ENCODE assay signal across 8 mouse cellular contexts in the genomic region with DNA sequence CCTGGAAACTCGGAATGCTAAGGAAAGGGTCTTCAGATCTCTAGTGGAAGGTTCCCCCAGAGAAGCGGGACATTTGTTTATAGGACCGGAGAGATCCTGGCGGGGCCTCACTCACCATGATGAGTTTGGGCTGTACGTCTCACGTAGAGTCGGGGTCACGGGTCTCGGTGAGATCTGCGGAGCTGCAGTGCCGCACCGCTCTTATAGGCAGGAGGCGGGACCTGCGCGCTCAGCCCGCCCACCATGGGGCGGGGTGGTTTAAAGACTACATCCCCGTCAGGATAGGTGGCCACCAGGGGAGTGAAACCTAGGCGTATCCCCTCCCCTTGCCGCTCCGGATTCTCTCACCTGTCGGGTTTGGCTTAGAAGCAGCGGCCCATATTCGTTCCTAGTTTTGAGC. TPM values are rescaled to one million over a fixed set of nuclear protein-coding genes. Genes with fewer than 3 reads are reported as not detected.
DNase-seq lines count a peak whose midpoint lies in the region; ATAC-seq and TF ChIP-seq lines count a peak whose summit lies in the region.

No protein-coding gene starts in this region.

- H3K4me3 ChIP-seq in heart, embryonic 12.5 days, result peak overlapping the region; percentile 66
- peak overlapping the region; percentile 56 for H3K4me3 ChIP-seq in kidney, postnatal 0 days (replicated peaks; ENCODE audit: low read depth, low read length)
- peak overlapping the region; percentile 90 for H3K4me3 ChIP-seq in liver, adult 2 months (ENCODE audit: insufficient read depth, low read depth, low read length)

- TF ChIP-seq CTCF in kidney, postnatal 0 days (IDR thresholded peaks at IDR 0.05; ENCODE audit: low read depth), result peak; percentile 31
- TF ChIP-seq CTCF in liver, adult 2 months (IDR thresholded peaks at IDR 0.05; ENCODE audit: low read depth, low read length), result peak; percentile 26

- peak; percentile 91 for DNase-seq in 416B (ENCODE audit: low read depth)
- DNase-seq in brain, adult 2 months (ENCODE audit: low read depth, low spot score), result peak; percentile 97
- DNase-seq in kidney, postnatal 0 days (ENCODE audit: low spot score), result peak; percentile 77
- peak; percentile 88 for DNase-seq in liver, adult 2 months (ENCODE audit: extremely low read depth, low read depth, low spot score)
- peak; percentile 98 to 99 for DNase-seq in spleen, postnatal 4 days (ENCODE audit: low spot score in 2 of 2)

- under 1% methylated on average over 24 of the region's 24 CpGs for WGBS in heart, embryonic 12.5 days
- WGBS in kidney, postnatal 0 days, result under 1% methylated on average over 24 of the region's 24 CpGs
- WGBS in liver, adult 2 months, result under 1% methylated on average over 24 of the region's 24 CpGs

- H3K79me2 ChIP-seq in liver, adult 2 months (ENCODE audit: control insufficient read depth, insufficient read depth, low read length), result peaks cover 6% of the 10 kb centered on the region; the same call in 1 of the 2 replicates

- peak; percentile 99 for TF ChIP-seq POLR2A in liver, adult 2 months (IDR thresholded peaks at IDR 0.05; ENCODE audit: extremely low read depth, insufficient read depth, low read length)

- H3K27ac ChIP-seq in heart, embryonic 12.5 days (ENCODE audit: poor library complexity, severe bottlenecking), result no peak overlapping the region
- peak overlapping the region; percentile 80; the same call in 1 of the 2 replicates for H3K27ac ChIP-seq in kidney, postnatal 0 days
- peak overlapping the region; percentile 93 for H3K27ac ChIP-seq in liver, adult 2 months (replicated peaks; ENCODE audit: insufficient read depth, low read depth, low read length)

- H3K36me3 ChIP-seq in heart, embryonic 12.5 days, result peaks cover 22% of the 10 kb centered on the region
- H3K36me3 ChIP-seq in kidney, postnatal 0 days (ENCODE audit: insufficient read depth, low read length), result peaks cover 11% of the 10 kb centered on the region; the same call in 1 of the 2 replicates
- H3K36me3 ChIP-seq in liver, adult 2 months (ENCODE audit: control insufficient read depth, insufficient read depth, low read length), result peaks cover 11% of the 10 kb centered on the region; the same call in 1 of the 2 replicates

- peak overlapping the region; percentile 70 for H3K9ac ChIP-seq in heart, embryonic 12.5 days
- peak overlapping the region; percentile 64 for H3K9ac ChIP-seq in kidney, postnatal 0 days (ENCODE audit: low read depth, low read length)
- peak overlapping the region; percentile 93 for H3K9ac ChIP-seq in liver, adult 2 months (ENCODE audit: low read depth, low read length)

- H3K4me2 ChIP-seq in heart, embryonic 12.5 days, result peak overlapping the region; percentile 99
- H3K4me2 ChIP-seq in kidney, postnatal 0 days (ENCODE audit: low read length), result peak overlapping the region; percentile 97

- no peaks in the 10 kb centered on the region for H3K9me3 ChIP-seq in heart, embryonic 12.5 days (replicated peaks)
- no peaks in the 10 kb centered on the region for H3K9me3 ChIP-seq in kidney, postnatal 0 days (replicated peaks; ENCODE audit: low read length)

- H3K27me3 ChIP-seq in heart, embryonic 12.5 days (replicated peaks), result peaks cover 67% of the 10 kb centered on the region
- peaks cover 10% of the 10 kb centered on the region; the same call in 1 of the 2 replicates for H3K27me3 ChIP-seq in kidney, postnatal 0 days (ENCODE audit: insufficient read depth, low read length)
- no peaks in the 10 kb centered on the region for H3K27me3 ChIP-seq in liver, adult 2 months (ENCODE audit: control insufficient read depth, insufficient read depth, low read length)

- H3K4me1 ChIP-seq in heart, embryonic 12.5 days (replicated peaks), result peaks cover 20% of the 10 kb centered on the region
- peaks cover 10% of the 10 kb centered on the region; the same call in 1 of the 2 replicates for H3K4me1 ChIP-seq in kidney, postnatal 0 days (replicated peaks; ENCODE audit: insufficient read depth, low read length)
- H3K4me1 ChIP-seq in liver, adult 2 months (ENCODE audit: control insufficient read depth, insufficient read depth, low read length), result peaks cover 32% of the 10 kb centered on the region

- peak; percentile 76 for ATAC-seq in erythroblast, adult 5-6 weeks (replicated peaks; ENCODE audit: low FRiP score, poor library complexity, severe bottlenecking)
- peak; percentile 93 for ATAC-seq in heart, embryonic 12.5 days (ENCODE audit: insufficient number of reproducible peaks, low FRiP score)
- peak; percentile 88 for ATAC-seq in kidney, postnatal 0 days (replicated peaks; ENCODE audit: low FRiP score, low read depth)
- peak; percentile 85 for ATAC-seq in monocyte, adult 5-6 weeks (replicated peaks; ENCODE audit: insufficient number of reproducible peaks, low FRiP score, low TSS enrichment, poor library complexity, severe bottlenecking)

RNA-seq across cellular contexts. Expression of gene Tuba4a, which starts 0.6 kb away (rescaled TPM):
- 433 and 471 TPM in 2 replicates for total RNA-seq in erythroblast, adult 5-6 weeks (2015; ENCODE audit: low replicate concordance)
- 280 and 368 TPM in 2 replicates for total RNA-seq in erythroblast, adult 5-6 weeks (2017; ENCODE audit: low replicate concordance)
- polyA plus RNA-seq in heart, embryonic 12.5 days (2016; fragmentation: Nextera tagmentation; extraction: Ambion mirVana), result 34.1 and 38.0 TPM in 2 replicates
- polyA plus RNA-seq in kidney, postnatal 0 days (2015; fragmentation: Nextera tagmentation; extraction: Ambion mirVana), result 171 and 200 TPM in 2 replicates
- 80.9 and 117 TPM in 2 replicates for total RNA-seq in liver, adult 2 months (2014; rRNA removed)
- polyA plus RNA-seq in liver, adult 2 months (2012; rRNA removed), result 242 and 267 TPM in 2 replicates
- total RNA-seq in monocyte, adult 5-6 weeks (2017), result 55.7 to 63.9 TPM (median 58.5 TPM) in 3 replicates

RNA-seq across cellular contexts. Expression of gene Stk16, which starts 8.4 kb away (rescaled TPM):
- total RNA-seq in erythroblast, adult 5-6 weeks (2015; ENCODE audit: low replicate concordance), result 50.4 and 76.9 TPM in 2 replicates
- 31.3 and 50.2 TPM in 2 replicates for total RNA-seq in erythroblast, adult 5-6 weeks (2017; ENCODE audit: low replicate concordance)
- polyA plus RNA-seq in heart, embryonic 12.5 days (2016; fragmentation: Nextera tagmentation; extraction: Ambion mirVana), result 78.0 and 83.1 TPM in 2 replicates
- polyA plus RNA-seq in kidney, postnatal 0 days (2015; fragmentation: Nextera tagmentation; extraction: Ambion mirVana), result 114 and 122 TPM in 2 replicates
- 57.3 and 63.5 TPM in 2 replicates for total RNA-seq in liver, adult 2 months (2014; rRNA removed)
- polyA plus RNA-seq in liver, adult 2 months (2012; rRNA removed), result 190 and 221 TPM in 2 replicates
- 35.5 to 62.5 TPM (median 42.0 TPM) in 3 replicates for total RNA-seq in monocyte, adult 5-6 weeks (2017)

RNA-seq across cellular contexts. Expression of gene Glb1l, which starts 8.5 kb away (rescaled TPM):
- total RNA-seq in erythroblast, adult 5-6 weeks (2015; ENCODE audit: low replicate concordance), result 12.3 and 12.9 TPM in 2 replicates
- 8.1 and 8.6 TPM in 2 replicates for total RNA-seq in erythroblast, adult 5-6 weeks (2017; ENCODE audit: low replicate concordance)
- 9.6 and 11.1 TPM in 2 replicates for polyA plus RNA-seq in heart, embryonic 12.5 days (2016; fragmentation: Nextera tagmentation; extraction: Ambion mirVana)
- polyA plus RNA-seq in kidney, postnatal 0 days (2015; fragmentation: Nextera tagmentation; extraction: Ambion mirVana), result 47.4 and 47.6 TPM in 2 replicates
- total RNA-seq in liver, adult 2 months (2014; rRNA removed), result 3.7 and 4.8 TPM in 2 replicates
- polyA plus RNA-seq in liver, adult 2 months (2012; rRNA removed), result 2.1 and 2.5 TPM in 2 replicates
- 9.2 to 12.8 TPM (median 9.2 TPM) in 3 replicates for total RNA-seq in monocyte, adult 5-6 weeks (2017)

RNA-seq across cellular contexts. Expression of gene A630095N17Rik, which starts 12.8 kb away (rescaled TPM):
- not detected in 2 replicates for total RNA-seq in erythroblast, adult 5-6 weeks (2015; ENCODE audit: low replicate concordance)
- total RNA-seq in erythroblast, adult 5-6 weeks (2017; ENCODE audit: low replicate concordance), result not detected in 2 replicates
- polyA plus RNA-seq in heart, embryonic 12.5 days (2016; fragmentation: Nextera tagmentation; extraction: Ambion mirVana), result not detected in 2 replicates
- 0.18 TPM in 1 of 2 replicates, not detected in the other for polyA plus RNA-seq in kidney, postnatal 0 days (2015; fragmentation: Nextera tagmentation; extraction: Ambion mirVana)
- total RNA-seq in liver, adult 2 months (2014; rRNA removed), result not detected in 2 replicates
- not detected in 2 replicates for polyA plus RNA-seq in liver, adult 2 months (2012; rRNA removed)
- total RNA-seq in monocyte, adult 5-6 weeks (2017), result not detected in 3 replicates

RNA-seq across cellular contexts. Expression of gene Dnajb2, which starts 17.1 kb away (rescaled TPM):
- total RNA-seq in erythroblast, adult 5-6 weeks (2015; ENCODE audit: low replicate concordance), result 186 and 231 TPM in 2 replicates
- 524 and 744 TPM in 2 replicates for total RNA-seq in erythroblast, adult 5-6 weeks (2017; ENCODE audit: low replicate concordance)
- polyA plus RNA-seq in heart, embryonic 12.5 days (2016; fragmentation: Nextera tagmentation; extraction: Ambion mirVana), result 34.5 and 37.5 TPM in 2 replicates
- polyA plus RNA-seq in kidney, postnatal 0 days (2015; fragmentation: Nextera tagmentation; extraction: Ambion mirVana), result 30.4 and 31.3 TPM in 2 replicates
- total RNA-seq in liver, adult 2 months (2014; rRNA removed), result 25.4 and 30.3 TPM in 2 replicates
- 55.9 and 60.4 TPM in 2 replicates for polyA plus RNA-seq in liver, adult 2 months (2012; rRNA removed)
- 22.6 to 64.3 TPM (median 30.7 TPM) in 3 replicates for total RNA-seq in monocyte, adult 5-6 weeks (2017)
